Mouse (Mus musculus) stomach, postnatal 0 days (tissue): ENCODE results near the gene Naa60. TPM values are rescaled to one million over a fixed set of nuclear protein-coding genes. Genes with fewer than 3 reads are reported as not detected.

ENCODE experiments used
- ATAC-seq: fragments of 200-750 bp; cut with Nextera tagmentation; 2 replicates; pipeline ENCODE4 v1.8.0; 2017; ENCODE audit not compliant: low FRiP score, low TSS enrichment
- DNase-seq: peaks from one replicate; pipeline ENCODE4 v3.0.0-alpha.2; 2016; ENCODE audit warnings: low spot score
- H3K27ac ChIP-seq: fragments of 300-500 bp; sonication (generic); replicated peaks from 2 replicates; pipeline ENCODE4 v1.5.1; 2014; ENCODE audit warnings: mild to moderate bottlenecking, control low read depth
- H3K27me3 ChIP-seq: fragments of 300-500 bp; sonication (generic); 2 replicates; pipeline ENCODE4 v1.6.1; 2014; ENCODE audit warnings: low read length; ENCODE audit not compliant: control insufficient read depth, insufficient read depth
- H3K36me3 ChIP-seq: fragments of 300-500 bp; sonication (generic); 2 replicates; pipeline ENCODE4 v1.6.1; 2014; ENCODE audit warnings: low read length, mixed read lengths; ENCODE audit not compliant: control insufficient read depth, insufficient read depth
- H3K4me1 ChIP-seq: fragments of 300-500 bp; sonication (generic); replicated peaks from 2 replicates; pipeline ENCODE4 v1.6.1; 2014; ENCODE audit warnings: antibody characterized with exemption; ENCODE audit not compliant: control insufficient read depth, insufficient read depth
- H3K4me2 ChIP-seq: fragments of 300-500 bp; sonication (generic); replicated peaks from 2 replicates; pipeline ENCODE4 v1.6.1; 2014; ENCODE audit warnings: low read depth, mild to moderate bottlenecking, control low read depth, moderate library complexity
- H3K4me3 ChIP-seq: fragments of 300-500 bp; sonication (generic); 2 replicates; pipeline ENCODE4 v1.5.1; 2014; ENCODE audit warnings: low read depth, low read length, control low read depth
- H3K9ac ChIP-seq: fragments of 300-500 bp; sonication (generic); 2 replicates; pipeline ENCODE4 v1.6.1; 2014; ENCODE audit warnings: mild to moderate bottlenecking, low read length, control low read depth, mixed read lengths
- H3K9me3 ChIP-seq: fragments of 300-500 bp; sonication (generic); 2 replicates; pipeline ENCODE4 v1.6.1; 2016; ENCODE audit warnings: low read length; ENCODE audit not compliant: control insufficient read depth
- CTCF ChIP-seq: IDR thresholded peaks from 2 replicates; pipeline ENCODE4 v1.5.1; 2016; ENCODE audit warnings: antibody characterized with exemption, low read depth, mild to moderate bottlenecking, moderate library complexity
- EP300 ChIP-seq: optimal IDR thresholded peaks from 2 replicates; pipeline ENCODE3; 2016; ENCODE audit warnings: antibody characterized with exemption
- WGBS: fragments of 180-500 bp; shearing (Covaris S2); extraction: QIAGEN DNeasy Blood & Tissue Kit; methylation state at CpG from one replicate; pipeline ENCODE4 v1.1.7; 2014; 5-methylcytosine and 5-hydroxymethylcytosine counted together
- polyA plus RNA-seq: library from polyadenylated mRNA; unstranded; fragments of >200 nt; fragmentation: Nextera tagmentation; extraction: Ambion mirVana; gene quantifications from 2 replicates; pipeline ENCODE4 v1.2.1, GENCODE M21; 2015

Gene Naa60
- polyA plus RNA-seq, 1 experiment from 2014 or later: 26.7 TPM

DNA sequence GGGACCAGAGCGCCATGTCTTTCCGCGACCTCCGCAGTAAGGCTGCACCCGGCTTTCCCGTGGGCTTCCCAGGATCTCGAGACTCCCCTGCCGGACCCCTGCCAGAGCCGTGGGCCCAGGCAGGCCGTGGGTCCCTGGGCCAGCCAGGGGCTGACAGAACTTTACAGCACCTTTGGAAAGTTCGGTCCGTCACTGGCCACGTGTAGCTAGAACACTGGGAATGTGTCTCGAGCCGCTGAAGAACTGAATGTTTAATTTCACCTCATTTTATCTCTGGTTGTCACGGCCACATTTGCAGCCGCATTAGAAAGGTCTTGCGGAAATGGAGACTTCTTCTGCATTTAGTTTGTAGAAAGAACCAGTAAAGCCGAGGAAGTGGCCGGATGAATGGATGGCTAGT lies 36.9 kb downstream of the Naa60 start:
- WGBS: 5% methylated on average over 20 of the region's 20 CpGs
- H3K9me3 ChIP-seq: no peaks in the 10 kb centered on the region
- H3K4me2 ChIP-seq: peak overlapping the region; percentile 80
- H3K4me1 ChIP-seq: 0 out of 2 replicates have a peak, but pooled peaks cover 2% of the 10 kb centered on the region
- ATAC-seq (no peak), DNase-seq (no peak)
- TF ChIP-seq CTCF (no peak), EP300 (no peak)
- no peaks in the 10 kb centered on the region for H3K27me3 ChIP-seq
- H3K36me3 ChIP-seq: peaks cover 8% of the 10 kb centered on the region; the same call in 1 of the 2 replicates
- H3K27ac ChIP-seq: peak overlapping the region; percentile 80
- H3K4me3 ChIP-seq: peak overlapping the region; percentile 61
- H3K9ac ChIP-seq: peak overlapping the region; percentile 79

DNA sequence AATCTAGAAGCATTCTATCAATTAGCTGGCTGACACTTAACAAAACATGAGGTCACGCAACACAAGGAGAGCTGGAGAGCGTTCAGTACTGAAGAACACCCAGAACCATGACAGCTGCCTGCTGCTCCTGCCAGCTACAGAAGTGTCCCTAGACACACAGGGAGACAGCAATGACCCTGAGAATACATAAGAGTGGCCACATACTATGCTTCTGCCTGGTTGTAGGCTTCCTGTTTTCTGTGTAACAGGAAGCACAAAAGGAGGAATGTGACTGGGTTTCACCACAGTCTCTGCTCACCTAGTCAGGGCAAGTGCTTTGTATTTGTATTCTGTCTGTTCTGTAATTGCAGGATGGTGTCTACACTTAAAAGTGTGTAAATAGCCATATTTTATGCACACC lies 48.6 kb downstream of the Naa60 start:
- 89% methylated on average over 2 of the region's 2 CpGs for WGBS
- ATAC-seq: no peak
- DNase-seq: no peak
- H3K4me1 ChIP-seq: no peaks in the 10 kb centered on the region
- H3K27me3 ChIP-seq: no peaks in the 10 kb centered on the region
- H3K27ac ChIP-seq: no peak overlapping the region
- no peak for TF ChIP-seq EP300
- no peak for TF ChIP-seq CTCF
- H3K9ac ChIP-seq: no peak overlapping the region
- peaks cover 20% of the 10 kb centered on the region for H3K36me3 ChIP-seq
- no peak overlapping the region for H3K4me3 ChIP-seq
- no peak overlapping the region for H3K4me2 ChIP-seq
- no peaks in the 10 kb centered on the region for H3K9me3 ChIP-seq

DNA sequence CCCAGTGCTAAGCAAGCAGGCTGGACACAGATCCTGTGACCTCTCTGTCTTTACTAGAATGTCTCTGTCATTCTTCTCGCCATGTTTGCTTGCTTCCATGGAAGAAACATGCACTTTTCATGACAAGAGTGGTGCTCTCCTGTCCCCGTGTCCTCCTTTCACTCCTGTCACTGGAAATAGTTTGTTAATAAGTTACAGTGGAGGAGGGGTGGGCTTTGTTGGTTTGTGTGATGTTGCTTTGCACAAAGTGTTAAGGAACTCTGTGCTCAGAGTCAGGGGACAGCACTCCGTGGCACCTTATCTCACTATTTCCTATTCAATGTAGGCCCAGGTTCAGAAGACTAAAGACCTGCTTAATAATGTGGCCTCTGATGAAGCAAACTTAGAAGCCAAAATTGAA lies 51.3 kb downstream of the Naa60 start:
- Histone ChIP-seq H3K9me3 (no peaks in the 10 kb centered on the region), H3K4me1 (no peaks in the 10 kb centered on the region), H3K27me3 (no peaks in the 10 kb centered on the region), H3K36me3 (peaks cover 17% of the 10 kb centered on the region), H3K9ac (no peak overlapping the region), H3K4me2 (no peak overlapping the region), H3K4me3 (no peak overlapping the region), H3K27ac (no peak overlapping the region)
- TF ChIP-seq EP300 (no peak), CTCF (no peak)
- no peak for ATAC-seq
- 86% methylated on average over 3 of the region's 3 CpGs for WGBS
- DNase-seq: no peak

DNA sequence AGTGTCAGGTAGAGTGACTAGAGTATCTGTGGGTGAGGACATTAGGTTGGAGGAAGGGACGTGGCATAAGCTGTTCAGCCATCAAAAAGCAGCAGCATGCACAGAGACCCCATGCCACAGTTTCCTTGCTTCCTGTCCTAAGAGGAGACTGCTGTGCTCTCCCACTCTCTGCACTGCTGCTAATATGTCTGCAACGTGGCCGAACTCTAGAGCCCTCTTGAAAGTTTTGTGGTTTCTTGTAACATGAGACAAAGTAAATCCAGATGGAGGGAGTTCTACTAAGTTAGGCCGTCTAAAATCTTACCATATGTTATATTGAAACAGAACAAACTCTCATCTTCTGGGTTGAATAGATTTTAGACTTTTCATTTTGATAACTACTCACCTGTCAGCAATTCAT lies 51.8 kb downstream of the Naa60 start:
- Histone ChIP-seq H3K27ac (no peak overlapping the region), H3K9me3 (no peaks in the 10 kb centered on the region), H3K9ac (no peak overlapping the region), H3K4me2 (no peak overlapping the region), H3K36me3 (peaks cover 17% of the 10 kb centered on the region), H3K4me1 (no peaks in the 10 kb centered on the region), H3K4me3 (no peak overlapping the region), H3K27me3 (no peaks in the 10 kb centered on the region)
- DNase-seq: no peak
- TF ChIP-seq CTCF (no peak), EP300 (no peak)
- 82% methylated on average over 4 of the region's 4 CpGs for WGBS
- no peak for ATAC-seq

DNA sequence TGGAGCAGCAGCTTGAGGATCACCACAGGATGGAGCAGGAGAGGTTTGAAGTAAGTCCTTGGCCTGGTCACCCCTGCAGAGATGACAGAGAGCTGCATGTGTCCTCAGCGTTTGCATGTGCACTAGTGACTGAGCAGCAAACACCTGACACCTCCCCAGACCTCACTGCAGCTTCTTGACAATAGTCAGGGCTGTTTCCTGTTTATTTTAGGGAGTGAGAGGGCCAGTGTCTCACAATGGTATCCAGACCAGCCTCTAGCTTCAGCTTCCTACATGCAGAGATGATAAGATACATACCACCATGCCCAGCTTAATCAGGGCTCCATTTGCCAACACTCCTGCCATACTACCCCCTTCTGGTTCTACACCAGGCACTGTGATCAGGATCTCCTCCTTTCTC lies 56.4 kb downstream of the Naa60 start:
- H3K4me1 ChIP-seq: no peaks in the 10 kb centered on the region
- H3K27me3 ChIP-seq: no peaks in the 10 kb centered on the region
- TF ChIP-seq CTCF (no peak), EP300 (no peak)
- DNase-seq: no peak
- H3K4me3 ChIP-seq: no peak overlapping the region
- H3K9ac ChIP-seq: no peak overlapping the region
- ATAC-seq: no peak
- WGBS: 33% methylated on average over 1 of the region's 1 CpGs
- no peak overlapping the region for H3K4me2 ChIP-seq
- no peak overlapping the region for H3K27ac ChIP-seq
- no peaks in the 10 kb centered on the region for H3K9me3 ChIP-seq
- peaks cover 13% of the 10 kb centered on the region for H3K36me3 ChIP-seq

DNA sequence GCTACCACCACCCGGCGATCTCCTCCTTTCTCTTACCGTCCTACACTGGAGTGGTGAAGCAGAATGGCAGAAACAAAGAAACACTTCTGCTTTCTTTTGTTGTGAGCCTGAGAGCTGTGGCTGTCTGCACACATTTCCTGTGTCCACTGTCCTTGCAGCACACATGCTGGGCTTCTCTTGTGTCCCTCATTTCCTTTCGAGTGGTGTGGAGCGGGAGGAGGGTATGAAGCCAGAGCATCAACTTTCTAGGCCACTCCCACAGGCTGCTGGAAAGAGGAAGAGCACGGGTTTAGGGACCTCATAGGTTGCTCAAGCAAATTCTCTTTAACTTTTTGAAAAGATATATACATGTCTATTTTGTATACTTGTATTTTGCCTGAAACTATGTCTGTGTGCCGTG lies 57.0 kb downstream of the Naa60 start:
- H3K4me3 ChIP-seq: no peak overlapping the region
- no peaks in the 10 kb centered on the region for H3K4me1 ChIP-seq
- H3K9ac ChIP-seq: no peak overlapping the region
- WGBS: 74% methylated on average over 7 of the region's 7 CpGs
- TF ChIP-seq EP300: no peak
- no peak for TF ChIP-seq CTCF
- H3K36me3 ChIP-seq: peaks cover 10% of the 10 kb centered on the region; the same call in 1 of the 2 replicates
- no peak overlapping the region for H3K27ac ChIP-seq
- DNase-seq (no peak), ATAC-seq (no peak)
- no peaks in the 10 kb centered on the region for H3K27me3 ChIP-seq
- no peaks in the 10 kb centered on the region for H3K9me3 ChIP-seq
- H3K4me2 ChIP-seq: no peak overlapping the region
